Mouse (Mus musculus) liver, adult 2 months (tissue): ENCODE data around the gene Chad.

Experiments used
- CTCF ChIP-seq: fragments of 200-500 bp; IDR thresholded peaks from 2 replicates; pipeline ENCODE4 v1.5.1; 2011; ENCODE audit warnings: low read depth, low read length, control low read depth
- POLR2A ChIP-seq: fragments of 200-500 bp; IDR thresholded peaks from 2 replicates; pipeline ENCODE4 v1.6.1; 2011; ENCODE audit warnings: low read length, control low read depth; ENCODE audit not compliant: insufficient read depth; ENCODE audit errors: extremely low read depth

- no peak for TF ChIP-seq POLR2A
- TF ChIP-seq CTCF, result no peak
Observed at GRCm38 (mm10) chr11:94542400-94542799, 22.4 kb upstream of the Chad start.
